Mouse (Mus musculus): ENCODE results near the gene Tspan18.

DNA sequence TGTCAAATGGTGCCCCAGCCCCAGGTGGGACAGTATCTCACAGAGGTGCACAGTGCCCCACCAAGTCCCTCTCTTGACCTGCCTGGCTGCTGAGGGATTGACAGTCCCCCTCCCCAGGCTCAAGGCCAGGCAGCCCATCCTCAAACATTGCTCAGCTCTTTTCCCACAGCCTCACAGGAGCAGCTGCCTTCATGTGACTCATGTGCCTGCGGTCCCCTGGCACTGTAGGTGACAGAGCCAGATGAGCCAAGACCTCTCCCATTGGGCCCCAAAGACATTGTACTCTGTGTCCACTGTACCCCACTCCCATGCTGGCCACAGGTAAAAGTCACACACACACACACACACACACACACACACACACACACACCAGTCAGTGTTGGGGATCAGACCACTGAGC, 128.2 kb downstream of the Tspan18 start:
- TF ChIP-seq CTCF (IDR thresholded peaks at IDR 0.05; ENCODE audit: insufficient read depth, low read length): no peak
- no peak for TF ChIP-seq POLR2A (IDR thresholded peaks at IDR 0.05; ENCODE audit: borderline replicate concordance, extremely low read depth, low read depth, low read length)

Measured in lung, adult 2 months (tissue).